Mouse (Mus musculus) bone marrow macrophage, adult 2 months (primary cell): ENCODE measurements around the gene Mdm2.

Source experiments
- CTCF ChIP-seq: IDR thresholded peaks from 2 replicates; pipeline ENCODE4 v1.5.1; 2012; ENCODE audit warnings: low read depth, mild to moderate bottlenecking, low read length, moderate library complexity
- POLR2A ChIP-seq: IDR thresholded peaks from 2 replicates; pipeline ENCODE4 v1.6.1; 2012; ENCODE audit warnings: mild to moderate bottlenecking, low read depth, low read length, borderline replicate concordance

DNA sequence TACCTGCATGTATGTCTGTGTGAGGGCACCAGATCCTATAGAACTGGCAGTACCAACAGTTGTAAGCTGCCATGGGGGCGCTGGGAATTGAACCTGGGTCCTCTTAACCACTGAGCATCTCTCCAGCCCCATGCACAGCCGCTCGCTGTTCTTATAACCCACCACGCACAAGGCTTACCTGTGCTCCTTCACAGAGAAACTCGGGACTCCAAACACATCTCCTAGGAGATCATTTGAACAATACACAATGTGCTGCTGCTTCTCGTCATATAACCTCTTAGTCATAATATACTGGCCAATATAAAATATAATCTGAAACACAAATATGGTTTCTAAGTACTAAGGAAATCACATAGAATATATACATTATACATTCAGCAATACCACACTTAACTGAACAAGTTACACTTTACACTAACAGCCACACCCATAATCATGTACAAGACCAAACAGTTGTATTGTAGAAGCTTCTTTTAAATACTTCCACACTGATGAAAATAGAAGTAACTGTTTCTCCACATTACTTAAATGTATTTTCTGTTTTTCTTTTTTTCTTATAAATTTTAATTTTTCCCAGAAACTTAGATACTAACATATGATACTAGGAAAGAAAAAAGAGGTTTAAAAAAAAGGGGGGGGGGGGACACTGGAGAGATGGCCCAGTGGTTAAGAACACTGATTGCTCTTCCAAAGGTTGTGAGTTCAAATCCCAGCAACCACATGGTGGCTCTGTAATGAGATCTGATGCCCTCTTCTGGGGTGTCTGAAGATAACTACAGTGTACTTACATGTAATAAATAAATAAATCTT is 8.3 kb downstream of the Mdm2 start:
- TF ChIP-seq CTCF (no peak), POLR2A (no peak)
